ENCODE assay signal across 8 mouse cellular contexts in the genomic region with DNA sequence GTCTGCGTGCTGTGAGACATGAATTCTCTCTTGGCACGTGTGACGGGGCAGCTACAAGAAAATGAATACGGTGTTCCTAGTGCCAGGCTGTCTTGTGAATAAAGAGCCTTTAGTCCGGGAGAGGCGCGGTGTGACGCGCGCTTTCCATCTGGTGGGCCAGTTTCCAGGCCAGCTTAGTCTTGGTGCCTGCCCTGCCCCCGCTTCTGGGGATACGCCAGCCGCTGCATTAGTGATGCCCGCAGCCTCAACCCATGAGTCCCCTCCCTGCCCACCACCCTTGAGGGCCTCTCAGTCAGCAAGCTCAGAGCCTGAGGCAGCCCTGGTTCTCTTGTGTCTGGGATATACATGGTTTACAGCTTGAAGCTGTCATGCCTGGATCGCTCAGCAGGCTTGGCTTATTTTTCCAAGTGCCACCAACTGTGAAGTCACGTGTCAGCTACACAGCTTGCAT. TPM values are rescaled to one million over a fixed set of nuclear protein-coding genes. Genes with fewer than 3 reads are reported as not detected.
DNase-seq lines count a peak whose midpoint lies in the region; ATAC-seq lines count a peak whose summit lies in the region.

No protein-coding gene starts in this region.

- peak overlapping the region; percentile 55 for H3K9ac ChIP-seq in forebrain, embryonic 14.5 days (ENCODE audit: low read length)
- peak overlapping the region; percentile 56 for H3K9ac ChIP-seq in heart, embryonic 16.5 days (ENCODE audit: low read length)

- H3K9me3 ChIP-seq in forebrain, embryonic 14.5 days (replicated peaks; ENCODE audit: control insufficient read depth, low read length) = no peaks in the 10 kb centered on the region; the same call in 1 of the 2 replicates
- peaks cover 7% of the 10 kb centered on the region for H3K9me3 ChIP-seq in heart, embryonic 16.5 days (replicated peaks; ENCODE audit: control insufficient read depth, low read length)

- H3K27ac ChIP-seq in forebrain, embryonic 14.5 days (ENCODE audit: low read depth, low read length) = peak overlapping the region; percentile 94
- peak overlapping the region; percentile 70 for H3K27ac ChIP-seq in heart, embryonic 16.5 days (ENCODE audit: low read length)

- H3K4me3 ChIP-seq in forebrain, embryonic 14.5 days (ENCODE audit: low read depth, low read length) = peak overlapping the region; percentile 8
- peak overlapping the region; percentile 38 for H3K4me3 ChIP-seq in heart, embryonic 16.5 days (ENCODE audit: low read length)

- under 1% methylated on average over 16 of the region's 16 CpGs for WGBS in forebrain, embryonic 14.5 days
- WGBS in heart, embryonic 16.5 days = 5% methylated on average over 16 of the region's 16 CpGs

- peak; percentile 30 for DNase-seq in thymus, postnatal 14 days
- no peak for DNase-seq in thymus, postnatal 0 days (ENCODE audit: low spot score)
- DNase-seq in forebrain, embryonic 14.5 days (ENCODE audit: low spot score) = peak; percentile 97
- DNase-seq in kidney, postnatal 14 days = peak; percentile 53
- DNase-seq in liver = peak; percentile 26
- peak; percentile 71 for DNase-seq in neural tube, embryonic 10.5 days (ENCODE audit: extremely low spot score, low spot score)
- DNase-seq in urinary bladder, adult 2 months (ENCODE audit: low spot score) = peak; percentile 34

- peak overlapping the region; percentile 49 for H3K4me2 ChIP-seq in forebrain, embryonic 14.5 days (ENCODE audit: low read length)
- H3K4me2 ChIP-seq in heart, embryonic 16.5 days (ENCODE audit: low read depth, low read length) = peak overlapping the region; percentile 70

- no peaks in the 10 kb centered on the region for H3K27me3 ChIP-seq in forebrain, embryonic 14.5 days (replicated peaks; ENCODE audit: control insufficient read depth, insufficient read depth, low read length)
- no peaks in the 10 kb centered on the region for H3K27me3 ChIP-seq in heart, embryonic 16.5 days (ENCODE audit: control insufficient read depth, insufficient read depth, low read length)

- ATAC-seq in forebrain, embryonic 14.5 days = peak; percentile 93
- peak; percentile 78 for ATAC-seq in heart, embryonic 16.5 days (replicated peaks; ENCODE audit: extremely low read depth, insufficient read depth, low FRiP score)

- no peaks in the 10 kb centered on the region for H3K36me3 ChIP-seq in forebrain, embryonic 14.5 days (ENCODE audit: control insufficient read depth, insufficient read depth, low read length)
- no peaks in the 10 kb centered on the region for H3K36me3 ChIP-seq in heart, embryonic 16.5 days (ENCODE audit: control insufficient read depth, insufficient read depth)

- H3K4me1 ChIP-seq in forebrain, embryonic 14.5 days (ENCODE audit: control insufficient read depth, insufficient read depth, low read length) = peaks cover 14% of the 10 kb centered on the region
- peaks cover 14% of the 10 kb centered on the region for H3K4me1 ChIP-seq in heart, embryonic 16.5 days (ENCODE audit: control insufficient read depth, insufficient read depth, low read length)

RNA-seq across cellular contexts. Expression of a gene that starts 48.5 kb away (rescaled TPM):
- polyA plus RNA-seq in thymus, postnatal 0 days (2015; fragmentation: Nextera tagmentation; extraction: Ambion mirVana) = 26.2 and 28.3 TPM in 2 replicates
- 17.8 and 18.7 TPM in 2 replicates for polyA plus RNA-seq in forebrain, embryonic 14.5 days (2014; fragmentation: Nextera tagmentation; extraction: Ambion mirVana)
- polyA plus RNA-seq in heart, embryonic 16.5 days (2015; fragmentation: Nextera tagmentation; extraction: Ambion mirVana) = 17.2 and 18.3 TPM in 2 replicates
- 80.1 and 101 TPM in 2 replicates for polyA plus RNA-seq in urinary bladder, adult 2 months (2012; rRNA removed)
